Mouse (Mus musculus): ENCODE results near the gene Eif4a1.

GRCm38 (mm10) chr11:69686377-69686776, 14.2 kb upstream of the Eif4a1 start:
- TF ChIP-seq POLR2A (IDR thresholded peaks at IDR 0.05; ENCODE audit: low read depth, low read length) (no peak), CTCF (IDR thresholded peaks at IDR 0.05; ENCODE audit: borderline replicate concordance, insufficient read depth, low read length) (no peak)

All from embryonic fibroblast, embryonic 13.5 days (primary cell).